Mouse (Mus musculus) kidney, adult 2 months (tissue): ENCODE measurements around the gene Tbc1d19. TPM values are rescaled to one million over a fixed set of nuclear protein-coding genes. Genes with fewer than 3 reads are reported as not detected.

Experiments used
- DNase-seq: peaks from one replicate; pipeline ENCODE4 v3.0.0; 2021
- H3K27ac ChIP-seq: fragments of 200-500 bp; 2 replicates; pipeline ENCODE4 v1.5.1; 2012; ENCODE audit warnings: low read depth, low read length, control low read depth, inconsistent platforms; ENCODE audit not compliant: insufficient read depth
- H3K27me3 ChIP-seq: fragments of 200-500 bp; replicated peaks from 2 replicates; pipeline ENCODE4 v1.6.1; 2012; ENCODE audit warnings: mild to moderate bottlenecking, moderate library complexity, low read length, inconsistent platforms; ENCODE audit not compliant: control insufficient read depth, insufficient read depth
- H3K36me3 ChIP-seq: fragments of 200-500 bp; 2 replicates; pipeline ENCODE4 v1.6.1; 2012; ENCODE audit warnings: mild to moderate bottlenecking, moderate library complexity, low read length, inconsistent platforms; ENCODE audit not compliant: control insufficient read depth, insufficient read depth
- H3K4me1 ChIP-seq: fragments of 200-500 bp; 2 replicates; pipeline ENCODE4 v1.6.1; 2011; ENCODE audit warnings: low read length; ENCODE audit not compliant: control insufficient read depth, insufficient read depth
- H3K4me3 ChIP-seq: fragments of 200-500 bp; 2 replicates; pipeline ENCODE4 v1.5.1; 2011; ENCODE audit warnings: mild to moderate bottlenecking, low read depth, low read length, control low read depth; ENCODE audit not compliant: insufficient read depth
- CTCF ChIP-seq: fragments of 200-500 bp; conservative IDR thresholded peaks from 2 replicates; pipeline ENCODE4 v1.5.1; 2011; ENCODE audit warnings: low read depth, mild to moderate bottlenecking, control low read depth, low read length, moderate library complexity, mixed read lengths; ENCODE audit not compliant: insufficient read depth, insufficient read length
- POLR2A ChIP-seq: fragments of 200-500 bp; IDR thresholded peaks from one replicate; pipeline ENCODE4 v1.6.1; 2011; ENCODE audit warnings: low read depth, low read length, control low read depth
- WGBS: fragments of 180-500 bp; shearing (Covaris S2); methylation state at CpG from one replicate; pipeline ENCODE4 v1.1.7; 2018; 5-methylcytosine and 5-hydroxymethylcytosine counted together
- polyA plus RNA-seq: library from polyadenylated mRNA; depleted of rRNA; stranded (reverse); fragments of >200 nt; gene quantifications from 2 replicates; pipeline ENCODE4 v1.2.3, GENCODE M21; 2012

Tbc1d19 gene
- polyA plus RNA-seq, 1 experiment, result 18.5 TPM

DNA sequence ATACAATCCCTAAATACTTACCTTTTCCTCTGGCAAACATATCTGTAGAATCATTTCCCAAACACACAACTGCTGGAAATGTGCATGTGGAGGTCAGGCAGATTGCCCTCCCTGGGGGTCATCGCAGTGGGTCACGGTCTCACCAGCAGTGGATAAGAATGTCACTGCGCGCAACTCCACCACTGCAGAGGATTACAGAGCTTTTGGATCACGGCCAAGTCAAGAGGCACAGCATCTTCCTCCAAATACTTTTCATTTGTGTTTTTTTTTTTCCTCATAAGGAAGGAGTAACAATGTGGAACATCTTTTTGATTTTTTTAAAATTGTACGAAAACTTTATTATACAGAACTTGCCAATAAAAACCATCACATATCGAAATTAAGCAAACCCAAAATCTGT lies 129.6 kb downstream of the Tbc1d19 start:
- DNase-seq, result no peak
- H3K36me3 ChIP-seq, result no peaks in the 10 kb centered on the region

DNA sequence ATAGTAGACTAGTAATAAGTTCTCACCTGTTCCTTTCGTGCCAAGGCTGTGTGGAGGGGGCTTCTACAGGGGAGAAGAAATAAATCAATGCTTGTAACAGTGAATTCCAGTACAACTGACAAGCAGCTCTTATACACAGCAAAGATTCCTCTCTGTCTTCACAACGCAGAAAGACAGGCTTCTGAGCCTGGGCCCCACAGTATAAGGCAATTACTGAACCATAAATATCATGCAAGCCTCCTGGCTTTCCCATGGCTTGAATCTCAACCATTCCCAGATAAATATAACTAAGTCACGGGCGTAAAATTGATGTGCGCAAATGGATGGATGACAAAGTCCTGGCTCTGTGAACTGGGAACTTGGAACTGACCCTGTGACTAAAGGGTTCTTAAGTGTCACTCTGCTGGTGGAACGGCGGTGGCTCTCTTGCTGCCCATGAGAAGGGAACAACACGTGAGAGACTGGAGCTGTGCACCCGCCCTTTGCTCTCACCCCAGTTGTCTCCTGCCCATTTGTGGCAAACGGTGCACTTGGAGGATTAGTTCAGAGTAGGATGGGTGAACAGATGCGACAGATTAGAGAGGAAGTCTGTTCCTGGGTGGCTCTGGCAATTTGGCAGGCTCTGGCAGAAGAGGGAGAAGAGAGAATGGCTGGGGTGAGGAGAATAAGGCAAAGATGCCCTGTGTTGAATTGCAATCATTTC lies 132.1 kb downstream of the Tbc1d19 start:
- no peaks in the 10 kb centered on the region for H3K36me3 ChIP-seq
- H3K4me1 ChIP-seq, result no peaks in the 10 kb centered on the region
- H3K4me3 ChIP-seq, result no peak overlapping the region
- WGBS, result 41% methylated on average over 11 of the region's 11 CpGs
- TF ChIP-seq CTCF, result no peak
- TF ChIP-seq POLR2A, result no peak
- H3K27me3 ChIP-seq, result no peaks in the 10 kb centered on the region
- DNase-seq, result no peak
- no peak overlapping the region for H3K27ac ChIP-seq

More for the DNA sequence above, 129.6 kb downstream of the Tbc1d19 start:
- Histone ChIP-seq H3K4me3 (no peak overlapping the region), H3K27me3 (no peaks in the 10 kb centered on the region), H3K27ac (no peak overlapping the region), H3K4me1 (no peaks in the 10 kb centered on the region)
- 73% methylated on average over 7 of the region's 7 CpGs for WGBS
- no peak for TF ChIP-seq POLR2A
- no peak for TF ChIP-seq CTCF

DNA sequence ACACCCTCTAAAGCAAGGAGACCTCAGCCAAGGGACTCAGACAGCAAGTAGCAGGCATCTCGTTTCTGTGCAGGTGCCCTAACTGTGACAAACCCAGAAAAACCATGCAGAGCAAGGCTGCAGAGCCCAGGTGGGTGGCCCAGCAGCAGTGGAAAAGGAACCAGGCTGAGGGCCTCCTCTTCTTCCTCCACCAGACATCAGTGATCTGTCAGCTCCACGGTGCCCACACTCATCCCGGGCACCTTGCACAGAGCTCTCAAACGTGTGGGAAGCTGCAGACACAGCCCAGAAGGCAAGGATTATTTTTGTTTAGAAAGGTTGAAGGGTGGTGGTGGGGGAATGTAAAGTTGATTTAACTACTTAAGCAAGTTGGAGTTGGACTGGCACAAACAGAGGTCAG lies 132.9 kb downstream of the Tbc1d19 start:
- no peak overlapping the region for H3K4me3 ChIP-seq
- 63% methylated on average over 4 of the region's 4 CpGs for WGBS
- H3K27ac ChIP-seq, result no peak overlapping the region
- H3K36me3 ChIP-seq, result no peaks in the 10 kb centered on the region
- no peaks in the 10 kb centered on the region for H3K27me3 ChIP-seq
- H3K4me1 ChIP-seq, result no peaks in the 10 kb centered on the region
- TF ChIP-seq CTCF (no peak), POLR2A (no peak)
- DNase-seq, result no peak

DNA sequence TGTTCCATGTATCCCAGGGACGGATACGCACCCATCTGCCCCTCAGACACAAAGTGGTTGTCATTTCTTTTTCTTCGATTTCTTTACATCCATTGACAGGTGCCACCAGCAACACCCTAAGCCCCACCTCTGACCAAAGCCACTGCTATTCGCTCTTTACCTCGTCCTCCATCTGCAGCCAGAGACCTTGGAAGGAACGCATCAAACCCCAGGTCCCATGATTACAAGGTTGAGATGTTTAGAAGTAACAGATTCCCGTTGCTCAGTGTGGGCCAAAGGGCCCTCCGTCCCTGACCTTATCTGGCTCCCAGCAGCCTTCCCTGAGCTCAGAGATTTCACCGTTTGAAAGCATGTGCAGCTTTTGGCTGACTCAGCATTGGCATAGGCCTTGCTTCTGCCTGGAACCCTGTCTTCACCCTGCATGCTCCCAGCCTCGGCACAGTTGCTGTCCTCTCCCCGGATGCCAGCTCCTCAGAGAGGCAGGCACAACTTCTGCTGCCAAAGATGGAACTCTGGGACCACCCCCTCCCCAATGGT lies 134.0 kb downstream of the Tbc1d19 start:
- Histone ChIP-seq H3K4me1 (peaks cover 5% of the 10 kb centered on the region; the same call in 1 of the 2 replicates), H3K36me3 (no peaks in the 10 kb centered on the region), H3K27me3 (no peaks in the 10 kb centered on the region), H3K27ac (no peak overlapping the region), H3K4me3 (no peak overlapping the region)
- no peak for DNase-seq
- WGBS, result 85% methylated on average over 11 of the region's 11 CpGs
- TF ChIP-seq CTCF (no peak), POLR2A (no peak)

DNA sequence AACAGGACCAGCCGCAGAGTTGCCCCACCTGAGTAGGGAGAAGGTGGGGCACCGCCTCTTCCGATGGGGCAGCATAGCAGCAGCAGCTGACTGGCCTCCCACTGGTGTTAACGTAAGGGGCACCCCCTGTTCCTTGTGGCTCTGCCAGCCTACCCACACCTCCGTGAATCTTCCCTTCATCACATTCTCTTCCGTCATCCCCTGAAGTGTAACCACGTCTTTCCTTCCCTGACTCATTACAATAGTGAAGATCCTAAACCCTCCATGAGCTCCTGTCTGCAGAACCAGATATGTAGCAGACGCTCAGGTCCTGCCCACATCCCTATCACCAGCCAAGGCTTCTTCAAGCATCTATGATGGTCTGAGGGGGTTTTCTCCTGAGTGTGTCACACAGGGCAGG lies 137.3 kb downstream of the Tbc1d19 start:
- TF ChIP-seq POLR2A, result no peak
- TF ChIP-seq CTCF, result no peak
- no peaks in the 10 kb centered on the region for H3K27me3 ChIP-seq
- no peak for DNase-seq
- 95% methylated on average over 8 of the region's 8 CpGs for WGBS
- H3K4me1 ChIP-seq, result peaks cover 5% of the 10 kb centered on the region; the same call in 1 of the 2 replicates
- H3K27ac ChIP-seq, result no peak overlapping the region
- H3K36me3 ChIP-seq, result no peaks in the 10 kb centered on the region
- no peak overlapping the region for H3K4me3 ChIP-seq

DNA sequence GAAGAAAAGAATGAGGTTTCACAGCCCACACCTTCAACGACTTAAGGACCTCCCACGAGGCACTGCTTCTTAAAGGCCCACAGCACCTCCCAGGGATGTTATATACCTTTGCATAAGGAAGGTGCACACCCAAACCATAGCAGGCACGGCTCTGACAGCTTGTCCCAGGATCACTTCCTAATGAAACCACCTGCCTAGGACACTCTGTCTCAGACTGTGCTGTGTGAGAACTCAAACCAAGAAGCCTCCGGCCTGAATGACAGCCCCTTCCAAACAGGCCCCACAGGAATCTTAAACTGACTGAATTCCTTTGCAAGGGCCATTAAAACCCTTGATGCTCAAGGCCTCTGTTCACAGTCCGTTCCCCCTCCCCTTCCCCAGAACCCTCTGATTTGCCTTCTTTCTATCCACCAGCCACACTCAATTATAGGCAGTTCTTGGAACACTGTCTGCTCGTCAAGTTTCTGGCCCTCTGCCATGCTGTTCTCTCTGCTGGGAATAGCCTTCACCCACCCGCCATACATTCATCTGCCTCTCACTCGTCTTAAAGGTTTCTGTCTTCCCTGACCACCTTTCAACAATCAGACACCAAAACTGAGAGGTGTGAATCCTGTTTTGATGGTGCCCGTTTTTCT lies 138.3 kb downstream of the Tbc1d19 start:
- Histone ChIP-seq H3K27me3 (no peaks in the 10 kb centered on the region), H3K36me3 (no peaks in the 10 kb centered on the region), H3K4me1 (peaks cover 5% of the 10 kb centered on the region; the same call in 1 of the 2 replicates), H3K27ac (peak overlapping the region; percentile 81), H3K4me3 (no peak overlapping the region)
- TF ChIP-seq CTCF (no peak), POLR2A (no peak)
- WGBS, result 33% methylated on average over 9 of the region's 9 CpGs
- DNase-seq, result peak; percentile 47

DNA sequence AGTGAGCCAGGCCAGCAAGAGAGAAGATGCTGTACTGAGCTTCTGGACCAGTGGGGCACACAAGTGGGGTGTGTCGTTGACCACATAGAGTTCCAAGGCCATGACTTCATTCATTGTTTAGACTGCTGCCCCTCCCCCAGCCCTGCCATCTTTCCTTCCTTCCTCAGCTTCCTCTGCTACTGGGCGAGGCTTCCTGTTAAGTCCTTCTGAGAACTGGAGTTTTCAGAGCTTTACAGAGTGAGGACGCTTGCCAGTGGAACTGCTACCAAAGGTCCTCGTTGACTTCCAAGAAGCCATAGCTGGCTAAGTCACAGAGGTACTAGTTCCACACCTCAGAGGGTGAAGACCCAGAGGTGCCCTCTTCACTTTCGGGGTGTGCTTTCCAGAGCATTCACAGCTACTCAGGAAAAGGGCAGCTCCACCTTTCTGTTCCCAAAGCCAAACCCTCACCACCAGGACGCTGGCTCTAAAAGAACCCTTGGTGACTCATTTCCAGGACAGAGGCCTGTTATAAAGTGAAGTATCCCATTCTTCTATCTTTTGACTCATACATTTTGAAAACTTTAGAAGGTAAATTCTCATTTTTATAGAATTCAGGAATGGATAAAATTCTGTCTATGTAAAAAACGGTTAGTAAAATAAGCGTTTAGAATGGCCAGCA lies 139.3 kb downstream of the Tbc1d19 start:
- 73% methylated on average over 8 of the region's 8 CpGs for WGBS
- Histone ChIP-seq H3K36me3 (no peaks in the 10 kb centered on the region), H3K4me1 (peaks cover 5% of the 10 kb centered on the region; the same call in 1 of the 2 replicates), H3K4me3 (no peak overlapping the region), H3K27ac (peak overlapping the region; percentile 92), H3K27me3 (no peaks in the 10 kb centered on the region)
- DNase-seq, result peak; percentile 91
- no peak for TF ChIP-seq CTCF
- TF ChIP-seq POLR2A, result no peak
